Mouse (Mus musculus) gastrocnemius, postnatal 25 days (tissue): ENCODE measurements around the gene Tmem9. TPM values are rescaled to one million over a fixed set of nuclear protein-coding genes. Genes with fewer than 3 reads are reported as not detected.

Experiments
- total RNA-seq, 2 experiments: library from RNA; stranded (reverse); gene quantifications; 1 replicate in 1 of 2; 2 replicates in 1 of 2; pipeline ENCODE4 v1.2.3; 2021

Tmem9 gene
- total RNA-seq, 2 experiments from 2014 or later: 5.8 to 7.0 TPM

Other genes starting within 250 kb of the Tmem9 start
- 100 to 1,000 TPM in 1 of 2 experiments, 10 to 100 TPM in 1; 56.9 to 161 TPM for gene Phlda3, start 242.0 kb upstream of the Tmem9 start, total RNA-seq
- gene Tnni1, start 228.7 kb upstream of the Tmem9 start, total RNA-seq: 100 to 1,000 TPM in 1 of 2 experiments, 10 to 100 TPM in 1; 73.2 to 356 TPM
- not detected for gene Lad1, start 189.6 kb upstream of the Tmem9 start, total RNA-seq
- 1 to 10 TPM; 6.2 to 8.4 TPM for gene Tnnt2, start 171.8 kb upstream of the Tmem9 start, total RNA-seq
- gene Pkp1, start 88.9 kb upstream of the Tmem9 start, total RNA-seq: under 1 TPM in 1 of 2 experiments, not detected in 1; 0.11 TPM
- gene Igfn1, start 1.8 kb upstream of the Tmem9 start, total RNA-seq: 10 to 100 TPM in 1 of 2 experiments, 1 to 10 TPM in 1; 5.7 to 11.2 TPM
- gene Ascl5, start 42.7 kb downstream of the Tmem9 start, total RNA-seq: not detected
- 100 to 1,000 TPM; 763 to 788 TPM for gene Cacna1s, start 44.6 kb downstream of the Tmem9 start, total RNA-seq
- gene Kif21b, start 123.2 kb downstream of the Tmem9 start, total RNA-seq: under 1 TPM; 0.36 to 0.78 TPM
- gene Mroh3, start 204.7 kb downstream of the Tmem9 start, total RNA-seq: not detected
- gene Inava, start 226.1 kb downstream of the Tmem9 start, total RNA-seq: not detected